Mouse (Mus musculus) cerebellum, adult 11-12 months (tissue): Measurements from ENCODE around the gene Uaca.

ENCODE experiments used
- DNase-seq: peaks from one replicate; pipeline ENCODE4 v3.0.0; 2022

Gene Uaca

DNA sequence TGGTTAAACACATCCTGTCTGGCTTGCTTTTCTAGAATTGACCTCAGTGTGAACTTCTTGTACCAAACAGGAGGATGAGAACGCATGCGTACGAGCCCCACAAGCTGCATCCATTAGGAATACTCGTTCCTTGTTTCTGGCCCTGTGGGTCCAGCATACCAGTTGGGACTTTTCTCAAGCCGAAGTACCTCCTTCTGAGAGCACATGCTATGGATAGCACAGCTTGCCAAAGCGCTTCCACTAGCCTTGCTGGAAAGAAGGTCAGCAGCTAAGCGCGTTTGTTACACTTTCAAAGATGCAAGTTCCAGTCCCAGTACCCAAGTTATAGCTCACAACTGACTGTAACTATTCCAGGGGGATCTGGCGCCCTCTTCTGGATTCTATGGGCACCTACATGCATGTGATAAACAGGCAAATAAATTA lies 93.1 kb downstream of the Uaca start:
- no peak for DNase-seq

DNA sequence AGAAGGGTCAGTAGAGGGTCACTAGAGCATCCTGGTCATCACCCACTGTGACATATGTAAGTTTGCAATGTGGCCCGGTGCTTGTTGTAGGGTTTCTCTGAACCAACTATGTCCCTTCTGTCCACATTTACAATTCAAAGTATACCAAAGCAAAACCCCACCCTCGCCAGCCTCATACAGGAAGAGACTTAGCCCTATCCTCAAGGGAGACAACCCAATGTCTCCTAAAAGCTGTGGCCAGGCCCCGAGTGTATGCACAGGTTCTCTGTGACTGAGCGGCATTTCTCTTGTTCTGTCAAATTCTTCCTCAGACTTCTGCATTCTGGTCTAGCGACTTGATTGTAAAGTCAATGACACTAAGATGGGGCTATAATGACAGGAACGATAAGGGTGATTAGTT lies 99.2 kb downstream of the Uaca start:
- no peak for DNase-seq

DNA sequence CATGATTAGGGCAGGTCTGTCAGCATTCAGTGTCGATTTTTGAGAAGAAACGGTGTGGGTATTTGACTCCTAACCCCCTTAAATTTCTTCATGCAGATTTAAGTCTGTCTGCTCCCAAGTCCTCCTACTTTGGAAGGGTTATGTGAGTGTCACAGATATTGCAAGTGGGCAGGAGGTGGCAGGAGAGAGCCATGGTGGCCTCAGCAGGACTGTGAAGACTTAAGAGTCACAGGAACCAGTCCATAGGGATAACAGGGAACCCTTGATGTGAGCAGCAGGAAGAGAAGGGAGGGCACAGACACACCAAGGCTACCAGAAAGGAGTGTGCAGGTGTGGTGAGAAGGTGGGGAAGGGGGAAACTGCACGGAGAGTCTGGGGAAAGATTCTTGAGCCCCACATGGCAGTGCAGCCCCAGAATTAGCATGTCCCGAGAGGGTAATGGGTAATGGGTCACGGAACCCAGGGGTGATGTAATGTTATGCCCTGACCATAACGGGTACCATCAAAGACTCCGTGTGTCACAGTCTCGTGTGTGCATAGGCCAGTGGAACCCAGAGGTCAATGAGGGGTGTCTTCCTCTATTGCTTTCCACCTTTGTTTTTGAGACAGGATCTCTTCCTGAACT lies 101.3 kb downstream of the Uaca start:
- peak; percentile 30 for DNase-seq

DNA sequence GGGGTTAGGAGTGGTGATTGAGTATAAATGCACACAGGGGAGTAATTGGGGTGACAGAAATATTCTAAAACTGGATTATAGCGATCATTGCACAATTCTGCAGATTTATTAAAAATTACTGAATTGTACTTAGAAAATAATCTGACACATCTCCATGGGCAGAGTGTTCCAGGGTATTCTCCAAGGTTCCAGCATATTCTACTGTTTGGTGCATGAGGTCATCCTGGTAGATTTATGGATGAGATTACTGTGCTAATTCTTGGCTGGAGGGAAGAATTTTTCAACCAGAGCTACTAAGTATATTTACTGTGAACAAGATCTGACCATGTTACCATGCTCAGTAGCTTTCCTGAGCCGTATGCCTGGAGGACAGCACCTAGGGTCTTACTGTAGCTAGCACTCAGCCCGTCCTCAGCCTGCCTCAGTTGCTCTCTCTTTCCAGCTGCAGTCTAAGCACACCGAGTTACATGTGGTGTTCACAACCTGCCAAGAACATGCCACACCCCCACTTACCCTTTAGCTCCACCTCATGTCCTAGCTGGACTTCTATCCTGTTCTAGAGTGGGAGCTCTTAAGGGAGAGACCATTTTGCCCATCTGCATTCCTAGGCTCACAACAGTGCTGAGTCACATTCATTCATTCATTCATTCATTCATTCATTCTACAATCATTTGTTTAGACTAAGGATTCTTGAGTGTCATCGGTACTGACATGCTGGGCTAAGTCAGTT lies 104.1 kb downstream of the Uaca start:
- no peak for DNase-seq

DNA sequence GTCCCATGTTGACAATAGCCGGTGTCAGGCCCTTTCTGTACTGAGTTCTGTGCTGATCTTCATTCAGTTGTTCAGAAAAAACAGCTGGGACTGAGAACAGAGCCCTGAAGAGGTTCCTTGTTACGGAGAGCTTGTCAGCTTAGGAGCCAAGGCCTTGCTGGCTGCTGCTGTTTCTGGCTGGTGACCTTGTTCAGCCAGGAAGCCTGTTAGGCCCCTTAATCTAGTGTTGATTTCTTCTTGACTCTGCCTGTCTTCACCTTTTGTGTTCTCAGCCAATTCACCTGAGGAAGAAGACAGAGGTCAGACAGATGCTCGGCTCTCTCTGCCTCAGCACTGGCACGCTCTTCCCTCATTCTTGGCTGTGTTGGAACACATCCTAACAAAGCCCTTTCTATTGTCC lies 104.9 kb downstream of the Uaca start:
- no peak for DNase-seq

DNA sequence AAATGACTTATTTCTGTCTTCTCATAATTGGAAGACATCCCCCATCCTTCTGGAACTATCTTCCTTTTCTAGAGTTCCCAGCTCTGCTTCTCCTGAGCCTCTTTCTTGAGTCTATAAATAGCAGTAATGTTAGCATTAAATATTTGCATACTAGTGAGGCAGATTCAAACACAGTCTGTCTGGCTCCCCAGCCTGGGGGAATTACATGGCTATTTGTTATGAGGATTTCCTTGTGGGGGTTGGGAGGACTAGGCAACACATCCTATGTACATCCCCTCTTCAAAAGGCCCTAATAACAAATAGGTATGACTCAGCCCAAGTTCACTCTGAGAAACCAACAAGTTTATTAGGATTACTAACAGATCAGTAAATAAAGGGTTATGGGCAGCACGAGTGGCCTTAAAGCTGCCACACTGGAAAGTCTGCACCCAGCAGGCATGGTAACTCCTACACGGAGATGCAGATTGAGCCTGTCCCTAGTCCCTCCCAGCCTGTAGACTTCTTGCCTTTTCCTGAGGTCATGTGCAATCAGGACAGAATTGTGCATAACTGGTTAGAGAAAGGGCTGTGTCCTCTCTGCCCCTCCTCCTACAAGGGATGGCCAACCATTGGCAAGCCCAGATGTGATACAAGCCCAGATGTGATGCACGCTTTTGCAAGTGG lies 105.6 kb downstream of the Uaca start:
- DNase-seq = no peak

DNA sequence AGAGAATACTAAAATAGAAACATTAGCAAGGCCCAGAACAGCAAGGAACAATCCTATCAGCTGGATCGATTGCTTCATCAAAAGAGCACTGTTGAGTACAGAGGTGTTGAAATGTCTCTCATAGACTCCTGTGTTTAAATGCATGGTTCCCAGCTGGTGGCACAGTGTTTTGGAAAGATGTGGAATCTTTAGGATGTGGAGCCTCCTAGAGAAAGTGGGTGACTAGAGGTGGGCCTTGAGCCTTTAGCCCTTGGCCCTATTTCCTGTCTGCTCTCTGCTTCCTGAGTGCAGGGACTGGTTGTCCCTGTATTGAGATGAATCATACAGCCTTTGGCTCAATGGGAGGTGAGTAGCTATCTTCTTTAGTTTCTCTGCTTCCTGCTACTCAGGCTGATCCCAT lies 117.9 kb downstream of the Uaca start:
- no peak for DNase-seq

DNA sequence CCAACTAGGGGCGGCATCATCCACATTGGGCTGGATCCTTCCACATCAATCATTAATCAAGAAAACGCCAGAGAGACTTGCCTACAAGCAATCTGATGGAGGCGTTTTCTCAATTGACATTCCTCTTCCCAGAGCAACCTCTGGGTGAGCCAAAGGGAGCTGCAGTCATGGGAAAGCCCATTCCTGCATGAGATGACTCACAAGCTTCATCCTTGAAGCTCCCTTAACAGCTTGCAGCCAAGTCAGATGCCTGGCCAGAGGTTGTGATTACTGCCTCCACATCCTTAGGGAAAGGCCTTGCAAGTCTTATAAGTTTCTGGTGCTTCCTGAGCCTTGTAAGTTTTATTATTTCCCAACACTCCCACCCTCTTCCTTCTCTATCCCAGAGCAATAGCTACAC lies 119.3 kb downstream of the Uaca start:
- no peak for DNase-seq

DNA sequence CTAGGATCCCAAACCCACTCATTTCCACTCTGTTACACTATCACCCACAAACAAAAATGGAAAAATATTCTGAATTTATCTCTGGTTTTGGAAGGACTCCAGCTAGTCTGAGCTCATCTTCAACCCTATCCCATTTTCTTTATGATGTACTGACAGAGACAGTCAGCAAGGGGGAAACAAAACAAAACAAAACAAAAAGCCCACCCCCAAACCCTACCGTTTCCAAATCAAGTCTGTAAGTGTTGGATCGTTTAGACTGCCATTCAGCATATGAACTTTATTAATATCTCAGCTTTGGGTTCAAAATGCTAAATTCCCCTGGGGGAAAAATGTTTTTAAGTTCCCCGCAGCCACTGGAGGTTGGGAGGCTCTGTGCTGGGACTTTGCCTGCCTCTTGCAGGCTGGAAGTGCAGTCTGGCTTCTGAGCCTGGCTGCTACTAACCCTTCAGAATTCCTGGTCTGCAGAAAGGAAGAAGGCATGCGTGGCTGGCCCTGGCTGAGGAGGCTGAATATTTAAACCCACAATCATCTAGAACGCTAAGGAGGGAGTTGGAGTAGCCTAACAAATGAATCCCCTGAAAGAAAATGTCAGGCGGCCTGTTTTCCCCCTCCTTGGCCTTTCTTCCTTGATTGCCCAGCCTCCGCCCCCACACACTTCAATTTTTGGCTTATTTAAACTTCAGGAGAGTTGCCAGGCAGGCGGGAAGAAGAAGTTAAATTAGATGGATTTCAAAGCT lies 125.8 kb downstream of the Uaca start:
- no peak for DNase-seq

DNA sequence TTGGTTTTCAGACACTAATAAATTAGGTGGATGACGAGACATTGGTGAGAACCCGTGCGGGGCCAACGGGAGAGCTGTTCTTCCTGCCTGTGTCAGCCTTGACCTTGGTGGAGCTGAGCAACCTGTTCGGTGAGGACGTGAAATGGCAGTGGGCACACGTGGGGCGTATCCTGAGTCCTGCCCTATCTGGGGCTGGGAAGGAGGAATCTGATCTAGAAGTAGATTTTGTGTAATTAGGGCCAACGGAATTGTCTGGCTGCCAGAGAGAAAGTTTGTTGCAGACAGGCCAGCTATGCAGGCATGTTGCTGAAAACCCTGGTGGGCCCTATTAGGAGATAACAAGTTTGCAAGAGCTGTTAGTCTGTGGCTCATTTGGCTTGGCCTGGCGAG lies 126.3 kb downstream of the Uaca start:
- DNase-seq = no peak

DNA sequence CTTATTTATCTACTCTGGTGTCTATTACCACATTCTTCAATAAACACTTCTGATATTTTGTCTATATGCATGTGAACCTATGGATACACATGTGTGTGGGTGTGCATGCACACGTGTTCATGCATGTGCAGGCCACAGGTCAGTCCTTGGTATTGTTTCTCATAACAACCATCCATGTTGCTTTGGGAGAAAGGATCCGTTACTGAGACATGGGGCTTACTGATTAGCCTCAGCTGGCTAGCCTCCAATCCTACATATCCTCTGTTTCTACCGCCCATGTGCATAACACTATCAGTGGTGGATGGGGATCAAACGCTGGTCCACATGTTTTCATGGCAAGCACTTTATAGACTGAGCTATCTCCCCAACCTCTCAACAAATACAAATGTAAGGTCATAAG lies 126.9 kb downstream of the Uaca start:
- DNase-seq = no peak

DNA sequence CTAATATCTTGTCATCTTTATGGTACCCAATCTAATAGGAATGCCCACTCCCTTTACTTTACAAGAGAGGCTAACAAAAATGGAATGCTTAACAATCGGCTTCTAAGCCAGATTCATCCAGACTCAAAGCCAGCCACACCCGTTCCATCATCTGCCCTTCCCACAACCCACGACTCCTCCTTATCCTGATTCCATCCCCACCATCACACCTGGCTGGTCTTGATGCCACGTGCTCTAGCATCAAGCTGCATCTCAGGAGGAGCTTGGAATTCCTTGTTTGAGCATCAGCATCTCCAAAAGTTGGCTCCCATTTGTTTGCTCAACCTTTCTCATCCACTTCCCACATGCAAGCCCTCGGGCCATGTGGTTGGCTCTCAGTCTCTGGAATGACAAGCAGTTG lies 127.5 kb downstream of the Uaca start:
- DNase-seq = no peak

DNA sequence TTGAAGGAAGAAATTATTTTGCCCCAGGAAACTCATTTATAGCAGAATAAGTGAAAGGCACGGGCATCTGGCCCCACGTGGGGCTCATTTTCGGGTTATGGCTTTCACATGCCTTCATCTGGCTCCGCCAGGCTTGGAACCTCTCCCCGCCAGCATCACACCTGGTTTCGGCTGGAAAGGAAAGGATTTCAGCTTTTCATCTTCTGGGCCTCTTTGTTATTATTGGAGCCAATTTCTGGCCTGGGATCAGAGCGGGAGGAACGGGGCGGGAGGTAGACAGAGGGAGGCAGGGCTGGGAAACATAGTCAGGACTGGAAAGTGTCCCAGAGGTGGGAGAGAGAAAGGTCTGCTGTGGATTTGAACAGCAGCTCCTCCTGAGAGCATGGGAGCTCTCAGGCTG lies 132.0 kb downstream of the Uaca start:
- DNase-seq = no peak

DNA sequence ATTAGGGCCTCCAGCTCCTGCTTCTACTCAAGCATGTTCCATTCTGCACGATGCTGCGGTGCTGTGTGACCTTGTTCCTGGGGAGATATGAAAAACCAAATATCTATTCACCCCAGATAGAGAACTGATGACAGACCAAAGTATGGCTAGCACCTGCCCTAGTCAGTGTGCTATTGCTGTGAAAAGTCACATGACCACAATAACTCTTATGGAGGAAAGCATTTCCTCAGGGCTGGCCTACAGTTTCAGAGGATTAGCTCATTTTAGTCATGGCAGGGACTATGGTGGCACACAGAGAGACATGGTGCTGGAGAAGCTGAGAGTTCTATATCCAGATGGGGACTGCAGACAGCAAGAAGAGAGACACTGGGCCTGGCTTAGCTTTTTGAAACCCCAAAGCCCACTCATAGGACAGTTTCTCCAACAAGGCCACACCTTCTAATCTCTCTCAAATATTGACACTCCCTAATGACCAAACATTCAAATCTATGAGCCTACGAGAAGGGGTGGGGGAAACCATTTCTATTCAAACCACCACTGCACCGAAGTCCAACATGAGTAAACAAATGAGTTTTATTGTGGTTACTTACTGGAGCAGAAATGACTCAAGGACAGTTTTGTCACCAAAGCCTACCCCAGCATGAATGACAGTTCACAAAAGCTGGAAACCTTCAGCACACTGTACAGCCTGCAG lies 135.1 kb downstream of the Uaca start:
- DNase-seq = no peak
